Mouse (Mus musculus): ENCODE data around the gene Zfp791.
"Not testable (repeated sequence)": the region's sequence is repeated elsewhere in the genome, so short reads cannot be mapped to it uniquely, and the experiment has no call there.

The Zfp791 gene

DNA sequence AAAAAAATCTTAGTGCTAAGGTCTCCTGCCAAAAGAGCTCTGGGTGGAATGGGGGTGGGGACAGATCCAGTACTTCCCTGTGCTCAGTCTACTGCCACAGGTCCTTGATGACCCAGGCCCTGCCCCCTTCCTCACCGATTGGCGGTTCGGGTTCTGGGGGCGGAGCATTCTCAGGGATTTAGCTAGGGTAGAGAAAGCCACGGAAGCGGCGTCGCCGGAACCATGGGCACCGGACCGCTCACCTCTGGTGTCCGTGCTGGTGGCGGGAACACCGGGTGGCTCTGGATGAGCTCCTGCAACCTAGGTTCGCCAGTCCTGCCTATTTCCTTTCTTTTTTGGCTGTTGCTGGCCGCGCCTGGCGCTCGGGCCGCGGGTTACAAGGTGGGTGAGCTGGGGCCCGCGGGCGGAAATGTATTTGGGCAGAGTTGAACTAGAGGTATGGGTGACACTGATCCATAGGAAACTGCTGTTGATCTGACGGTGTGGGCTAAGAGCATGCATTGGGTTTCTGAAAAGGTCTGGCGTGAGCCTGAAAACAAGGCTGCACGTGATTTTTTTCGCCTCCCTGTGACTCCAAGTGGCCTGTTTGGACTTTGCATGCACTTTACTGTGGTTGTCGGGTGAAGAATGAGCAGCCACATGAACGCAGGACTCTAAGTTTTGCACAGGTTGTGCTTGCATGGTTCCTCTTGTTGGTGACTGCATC lies 39.6 kb downstream of the Zfp791 start, which contains the start of gene Man2b1:
Gene Man2b1, plus strand, starts transcription at position 163 of the 706 bp plus-strand sequence.
- DNase-seq (ENCODE audit: low spot score in 2 of 2) = peak; percentile 86 to 89

DNA sequence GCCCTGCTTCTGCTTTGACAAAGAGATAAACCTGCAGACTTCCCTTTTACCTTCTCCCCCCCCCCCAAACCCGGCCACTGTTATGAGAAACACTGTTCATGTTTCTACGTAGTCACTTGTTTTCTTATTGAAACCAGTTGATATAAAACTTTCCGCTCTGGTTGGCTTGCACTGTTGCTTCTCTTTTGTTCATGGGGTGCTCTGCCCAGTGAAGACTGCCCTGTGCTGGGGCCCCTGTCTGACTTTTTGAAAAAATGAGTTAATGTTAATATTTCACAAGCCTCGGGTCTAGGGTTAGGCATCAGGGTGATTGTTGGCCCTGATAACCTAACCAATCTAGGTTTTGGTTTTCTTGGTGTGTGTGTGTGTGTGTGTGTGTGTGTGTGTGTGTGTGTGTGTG lies 40.7 kb downstream of the Zfp791 start:
- DNase-seq (ENCODE audit: low spot score in 2 of 2) = not testable (repeated sequence)

DNA sequence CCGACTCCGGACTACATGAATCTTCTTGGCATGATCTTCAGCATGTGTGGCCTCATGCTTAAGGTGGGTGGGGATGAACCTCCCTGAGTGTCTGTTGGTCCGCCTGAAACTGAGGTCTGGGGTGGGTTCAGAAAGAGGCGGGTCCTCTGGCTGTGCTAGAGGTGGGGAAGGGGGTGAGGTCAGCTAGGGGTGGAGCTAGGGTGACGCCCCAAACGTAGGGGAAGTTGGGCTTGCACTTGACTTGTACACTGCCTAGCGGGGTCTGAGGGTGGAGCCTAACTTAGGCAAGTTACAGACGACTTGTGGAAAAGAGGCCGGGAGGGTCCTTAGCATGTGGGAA lies 41.7 kb downstream of the Zfp791 start, which contains the start of gene Wdr83:
Gene Wdr83, minus strand, starts transcription at position 91 of the 340 bp plus-strand sequence.
- DNase-seq (ENCODE audit: low spot score in 2 of 2) = no peak

- DNase-seq (ENCODE audit: low spot score in 2 of 2) = peak in 1 of 2 experiments; percentile 50
Observed at GRCm38 (mm10) chr8:85080532-85081215, 42.2 kb downstream of the Zfp791 start, which contains the start of gene Wdr83os. Gene Wdr83os (plus strand): TSS chr8:85080740.

GRCm38 (mm10) chr8:85080214-85080531 lies 42.7 kb downstream of the Zfp791 start:
- no peak for DNase-seq (ENCODE audit: low spot score in 2 of 2)

DNA sequence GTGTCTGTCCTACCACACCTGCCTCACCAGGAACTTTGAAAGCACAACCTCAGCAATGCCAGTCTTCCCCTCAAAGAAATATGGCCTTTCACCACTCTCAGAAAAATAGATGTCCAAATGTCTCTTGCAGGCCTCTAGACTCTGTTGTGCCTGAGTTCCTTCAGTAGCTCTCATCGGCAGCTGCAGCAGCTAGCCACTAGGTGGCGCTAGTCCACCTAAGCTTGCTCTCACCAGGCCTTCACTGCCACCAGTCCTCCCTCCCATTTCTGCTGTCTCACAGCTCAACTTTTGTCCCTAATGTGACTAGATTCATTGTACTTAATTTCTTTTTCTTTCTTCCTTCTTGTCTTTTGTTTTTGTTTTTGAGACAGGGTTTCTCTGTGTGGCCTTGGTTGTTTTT lies 45.9 kb downstream of the Zfp791 start:
- peak in 1 of 2 experiments; percentile 77 for DNase-seq (ENCODE audit: low spot score in 2 of 2)

- DNase-seq (ENCODE audit: low spot score in 2 of 2) = no peak
Observed at GRCm38 (mm10) chr8:85076001-85076400, 46.9 kb downstream of the Zfp791 start.

- DNase-seq (ENCODE audit: low spot score in 2 of 2) = no peak
Observed at GRCm38 (mm10) chr8:85074617-85075016, 48.3 kb downstream of the Zfp791 start.

DNA sequence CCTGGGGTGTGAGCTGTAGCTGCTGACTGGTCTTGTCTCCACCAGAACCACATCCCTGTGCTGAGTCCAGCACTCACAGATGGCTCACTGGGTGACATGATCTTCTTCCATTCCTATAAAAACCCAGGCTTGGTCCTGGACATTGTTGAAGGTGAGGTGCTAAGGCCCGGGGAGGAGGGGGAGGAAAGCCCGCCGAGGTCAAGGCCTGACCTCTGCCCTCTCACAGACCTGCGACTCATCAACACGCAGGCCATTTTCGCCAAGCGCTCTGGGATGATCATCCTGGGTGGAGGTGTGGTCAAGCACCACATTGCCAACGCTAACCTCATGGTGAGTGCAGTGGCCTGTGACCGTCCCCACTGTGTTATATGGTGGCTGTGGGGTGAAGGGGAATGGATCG lies 48.7 kb downstream of the Zfp791 start:
- DNase-seq (ENCODE audit: low spot score in 2 of 2) = no peak

- no peak for DNase-seq (ENCODE audit: low spot score in 2 of 2)
Observed at GRCm38 (mm10) chr8:85073041-85073612, 49.8 kb downstream of the Zfp791 start.

DNA sequence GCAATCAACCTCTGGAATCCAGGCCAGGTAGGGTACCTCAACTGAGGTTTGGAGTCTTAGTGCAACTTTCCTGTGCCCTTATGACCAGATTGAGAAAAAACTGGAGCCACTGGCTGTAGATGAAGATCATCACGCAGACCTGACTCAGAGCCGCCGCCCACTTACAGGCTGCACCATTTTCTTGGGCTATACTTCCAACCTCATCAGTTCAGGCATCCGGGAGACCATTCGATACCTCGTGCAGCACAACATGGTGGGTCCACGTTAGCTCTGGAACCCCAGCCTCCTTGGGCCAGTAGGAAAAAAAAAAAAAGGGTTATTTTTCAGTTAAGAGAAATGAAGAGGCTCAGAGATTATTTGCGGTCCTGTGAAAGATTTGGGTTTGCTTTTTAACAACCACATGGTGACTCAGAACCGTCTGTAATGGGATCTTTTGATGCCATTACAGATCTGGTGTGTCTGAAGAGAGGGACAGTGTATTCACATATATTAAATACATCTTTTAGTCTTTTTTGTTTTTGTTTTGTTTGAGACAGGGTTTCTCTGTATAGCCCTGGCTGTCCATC lies 50.4 kb downstream of the Zfp791 start:
- no peak for DNase-seq (ENCODE audit: low spot score in 2 of 2)

- peak; percentile 88 to 91 for DNase-seq (ENCODE audit: low spot score in 2 of 2)
Observed at GRCm38 (mm10) chr8:85071514-85072281, 51.2 kb downstream of the Zfp791 start, which contains the start of gene Dhps. Gene Dhps (plus strand): TSS chr8:85071757.

GRCm38 (mm10) chr8:85071041-85071440 lies 51.9 kb downstream of the Zfp791 start:
- no peak for DNase-seq (ENCODE audit: low spot score in 2 of 2)

GRCm38 (mm10) chr8:85067982-85068381 lies 54.9 kb downstream of the Zfp791 start, which contains the start of gene Gm5741:
Gene Gm5741 (minus strand): TSS chr8:85067982.
- no peak for DNase-seq (ENCODE audit: low spot score in 2 of 2)

GRCm38 (mm10) chr8:85067155-85067554 lies 55.7 kb downstream of the Zfp791 start:
- no peak for DNase-seq (ENCODE audit: low spot score in 2 of 2)

- DNase-seq (ENCODE audit: low spot score in 2 of 2) = no peak
Observed at GRCm38 (mm10) chr8:85065213-85065612, 57.7 kb downstream of the Zfp791 start.

- DNase-seq (ENCODE audit: low spot score in 2 of 2) = no peak
Observed at GRCm38 (mm10) chr8:85062603-85063002, 60.3 kb downstream of the Zfp791 start.

DNA sequence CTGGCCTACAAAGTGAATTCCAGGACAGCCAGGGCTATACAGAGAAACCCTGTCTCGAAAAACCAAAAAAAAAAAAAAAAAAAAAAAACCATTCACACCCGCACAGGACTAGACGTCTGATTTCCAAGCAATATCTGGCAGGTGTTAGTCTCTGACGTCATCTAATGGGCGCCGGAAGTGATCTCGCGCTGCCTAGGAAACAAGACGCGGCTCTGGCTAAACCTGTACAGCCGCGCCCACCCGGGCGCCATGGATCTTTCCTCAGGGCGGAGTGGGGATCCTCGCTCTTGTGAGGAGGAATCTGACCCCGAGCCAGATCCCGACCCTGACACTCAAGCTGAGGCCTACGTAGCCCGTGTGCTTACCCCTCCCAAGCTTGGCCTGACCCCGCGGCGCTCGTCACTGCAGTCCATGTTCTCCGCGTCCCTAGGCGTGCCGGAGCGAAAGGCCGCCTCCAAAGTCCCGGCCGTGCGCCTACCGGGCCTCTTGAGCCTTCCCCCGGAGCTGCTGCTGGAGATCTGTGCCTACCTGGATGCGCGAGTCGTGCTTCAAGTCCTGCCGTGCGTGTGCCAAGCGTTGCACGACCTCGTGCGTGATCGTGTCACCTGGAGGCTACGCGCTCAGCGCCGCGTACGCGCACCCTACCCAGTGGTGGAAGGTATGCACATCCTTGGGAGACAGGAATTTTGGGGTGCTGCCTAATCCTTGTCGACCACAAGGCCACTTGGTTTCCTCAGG lies 62.8 kb downstream of the Zfp791 start, which contains the start of gene Fbxw9:
Gene Fbxw9, plus strand, starts transcription at position 177 of the 738 bp plus-strand sequence.
- peak; percentile 88 for DNase-seq (ENCODE audit: low spot score in 2 of 2)

Measured in frontal cortex, postnatal 10 days (tissue).